In genomic region chr5:124134261-124134660, GRCm38 (mm10) we compare ENCODE assay signal across 15 mouse cellular contexts.
"Had no signal": no experiment of that assay in that cellular context is flagged by ENCODE, and none has a peak within 500 bp of the region (broad histone marks: within the 10 kb centered on the region; RNA-seq: fewer than 3 reads in every experiment).

No protein-coding gene starts in this region.

- H3K4me1 ChIP-seq: stomach, embryonic 15.5 days had no signal

- H3K9ac ChIP-seq: neural tube, embryonic 15.5 days; stomach, embryonic 15.5 days had no signal

- H3K27ac ChIP-seq: neural tube, embryonic 15.5 days; stomach, embryonic 15.5 days; stomach, postnatal 0 days had no signal

- DNase-seq: retina, postnatal 1 day; right cerebral cortex, adult 18-20 months; right cerebral cortex, postnatal 14 days; right cerebral cortex, postnatal 25 days; right cerebral cortex, postnatal 4 days; spleen, adult 18-20 months; thymus, adult 18-20 months; thymus, adult 2 months; thymus, postnatal 14 days; thymus, postnatal 25 days; thymus, postnatal 36 days; thymus, postnatal 4 days had no signal

- H3K9me3 ChIP-seq: neural tube, embryonic 15.5 days; stomach, embryonic 15.5 days had no signal

- H3K27me3 ChIP-seq: neural tube, embryonic 15.5 days; stomach, embryonic 15.5 days had no signal

- H3K4me2 ChIP-seq: neural tube, embryonic 15.5 days; stomach, embryonic 15.5 days had no signal

- H3K4me3 ChIP-seq: neural tube, embryonic 15.5 days; stomach, embryonic 15.5 days had no signal
